Mouse (Mus musculus): ENCODE measurements around the gene Col27a1.

Gene Col27a1

DNA sequence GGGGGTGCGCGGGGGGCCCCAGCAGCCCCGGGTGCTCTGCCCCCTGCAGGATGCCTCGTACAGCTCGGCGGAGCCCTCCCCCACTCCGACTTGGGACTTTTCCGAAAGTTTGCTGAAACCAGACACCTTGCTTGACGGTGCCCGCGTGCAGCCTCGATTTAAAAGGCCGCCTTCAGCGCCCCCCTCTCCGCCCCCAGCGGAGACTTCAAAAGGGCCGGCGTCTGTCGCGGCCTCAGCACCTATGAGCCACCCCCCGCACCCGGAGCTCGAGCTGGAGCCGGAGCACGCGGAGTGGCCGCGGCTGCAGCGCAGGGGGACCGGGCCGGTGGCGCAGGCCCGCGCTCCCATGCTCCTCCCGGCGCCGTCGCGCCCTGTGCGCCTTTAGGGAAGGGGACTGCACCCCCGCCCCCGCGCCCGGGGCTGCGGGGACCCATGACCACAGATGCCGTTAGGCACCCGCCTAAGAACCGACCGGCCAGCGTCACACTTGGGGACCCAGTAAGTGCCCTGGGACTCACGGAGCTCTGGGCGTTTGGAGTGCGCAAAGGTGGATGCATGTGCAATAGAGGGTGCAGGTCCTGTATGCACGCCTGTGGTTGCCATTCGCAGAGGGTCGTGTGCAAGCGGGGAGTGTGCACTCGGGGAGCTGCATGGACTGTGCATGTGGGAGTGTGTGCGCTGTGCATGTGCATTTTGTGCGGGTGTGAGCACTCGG lies at the start of gene Col27a1:
TSS of gene Col27a1 (plus strand) at position 98 of the 715 bp plus-strand sequence.
- DNase-seq, result no peak

DNA sequence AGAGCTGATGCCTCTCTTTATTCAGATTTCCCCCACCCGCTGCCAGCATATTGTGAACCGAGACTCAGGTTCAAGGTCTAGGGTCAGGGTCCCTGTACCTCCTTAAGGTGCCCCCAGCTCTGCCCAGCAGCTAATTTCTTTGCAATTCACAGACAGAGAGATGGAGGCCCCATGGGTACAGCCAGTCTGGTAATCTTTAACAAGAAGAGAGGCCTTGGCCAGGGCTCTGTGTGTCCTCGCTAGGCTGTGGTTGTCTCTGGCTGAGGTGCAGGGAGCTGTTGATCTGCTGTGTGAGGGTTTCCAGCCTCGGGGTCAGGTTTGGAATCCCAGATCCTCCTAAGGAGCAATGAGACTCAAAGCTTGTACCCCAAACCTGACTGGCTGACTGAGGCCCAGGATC lies 48.2 kb upstream of the Col27a1 start:
- no peak for DNase-seq

DNA sequence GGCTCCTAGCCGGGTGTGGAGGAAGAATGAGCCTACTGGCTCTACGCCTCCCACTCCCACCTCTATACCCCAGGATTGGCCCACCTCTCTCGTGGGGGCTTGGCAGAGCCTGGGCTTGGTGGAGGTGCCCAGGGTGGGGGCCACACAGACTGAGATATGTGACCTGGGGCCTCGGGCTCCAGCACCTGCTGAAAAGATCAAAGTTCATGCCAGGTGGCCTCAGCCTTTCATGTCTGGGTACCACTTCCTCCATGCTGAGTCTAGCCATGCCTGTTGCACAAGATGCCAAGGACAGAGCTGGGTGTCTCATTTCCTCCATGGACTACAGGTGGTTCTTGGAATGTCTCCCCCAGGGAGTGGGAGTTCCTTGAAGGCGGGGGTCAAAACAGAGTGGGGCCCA lies 47.5 kb upstream of the Col27a1 start:
- DNase-seq, result no peak

DNA sequence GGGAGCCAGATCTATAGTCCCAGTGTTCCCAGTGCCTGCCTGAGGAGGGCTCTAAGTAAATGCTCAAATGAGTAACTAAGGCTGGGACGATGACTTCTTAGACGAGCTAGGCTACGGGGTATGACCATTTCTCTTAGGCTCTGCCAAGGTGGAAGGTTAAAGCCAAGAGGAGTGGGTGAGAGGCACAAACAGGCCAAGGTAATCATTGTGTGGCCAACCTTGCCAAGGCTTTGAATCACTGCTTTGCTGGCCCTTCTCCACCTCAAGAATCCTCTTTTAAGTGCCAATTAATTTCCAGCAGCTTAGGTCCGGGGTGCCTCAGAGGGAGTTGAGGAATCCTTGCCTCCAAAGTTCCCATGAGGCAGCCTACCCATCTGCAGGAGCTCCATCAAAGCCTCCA lies 43.7 kb upstream of the Col27a1 start:
- no peak for DNase-seq

DNA sequence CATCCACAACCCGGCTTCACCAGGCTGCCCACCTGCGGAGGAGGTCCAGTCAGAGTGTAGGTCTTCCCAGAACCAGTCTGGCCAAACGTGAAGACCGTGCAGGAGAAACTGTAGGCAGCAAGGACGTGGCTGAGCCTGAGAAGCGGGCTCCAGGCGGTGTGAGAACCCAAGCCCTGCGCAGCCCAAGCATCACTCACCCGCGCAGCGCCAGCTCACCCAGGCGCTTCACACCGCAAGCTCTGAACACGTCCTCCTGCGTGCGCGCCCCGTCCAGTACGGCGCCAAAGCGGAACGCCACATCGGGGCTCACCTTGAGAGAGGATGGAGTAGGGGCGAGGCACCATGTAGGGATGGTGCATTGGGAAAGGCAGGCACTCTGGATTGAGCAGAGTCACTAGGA lies 42.7 kb upstream of the Col27a1 start:
- no peak for DNase-seq

DNA sequence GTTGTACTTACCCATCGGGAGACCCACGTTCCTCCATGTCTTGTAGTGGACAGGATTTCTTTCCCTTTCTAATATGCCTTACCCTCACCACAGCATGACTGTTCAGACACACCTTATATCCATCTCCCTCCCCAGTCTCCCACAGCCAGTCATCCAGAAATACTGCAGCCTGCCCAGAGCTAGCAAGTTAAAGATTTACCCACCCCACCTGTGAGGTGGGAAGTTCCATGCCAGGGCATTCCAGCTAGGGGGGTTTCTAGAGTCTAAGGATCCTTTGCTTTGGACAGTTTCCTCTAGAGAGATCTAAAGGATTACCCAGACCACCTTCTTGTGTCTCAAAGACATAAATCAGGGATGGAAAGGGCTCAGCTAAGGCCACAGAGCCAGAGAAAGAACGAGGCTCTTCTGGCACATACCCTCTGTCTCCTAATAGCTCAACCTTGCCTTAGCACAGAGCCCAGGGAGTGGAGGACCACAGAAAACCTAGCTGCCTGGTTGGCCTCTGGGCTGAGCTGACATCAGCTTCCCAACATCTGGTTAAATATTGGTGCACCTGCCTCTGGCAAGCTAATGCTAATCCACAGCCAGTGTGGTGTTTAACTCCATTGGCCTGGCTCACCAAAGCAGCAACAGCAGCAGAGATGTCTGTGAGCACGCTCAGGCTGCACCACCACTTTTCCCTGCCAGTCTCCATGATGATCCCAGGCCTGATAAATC lies 41.7 kb upstream of the Col27a1 start, which contains the start of gene Kif12:
TSS of gene Kif12 (minus strand) at position 163 of the 717 bp plus-strand sequence.
- no peak for DNase-seq

DNA sequence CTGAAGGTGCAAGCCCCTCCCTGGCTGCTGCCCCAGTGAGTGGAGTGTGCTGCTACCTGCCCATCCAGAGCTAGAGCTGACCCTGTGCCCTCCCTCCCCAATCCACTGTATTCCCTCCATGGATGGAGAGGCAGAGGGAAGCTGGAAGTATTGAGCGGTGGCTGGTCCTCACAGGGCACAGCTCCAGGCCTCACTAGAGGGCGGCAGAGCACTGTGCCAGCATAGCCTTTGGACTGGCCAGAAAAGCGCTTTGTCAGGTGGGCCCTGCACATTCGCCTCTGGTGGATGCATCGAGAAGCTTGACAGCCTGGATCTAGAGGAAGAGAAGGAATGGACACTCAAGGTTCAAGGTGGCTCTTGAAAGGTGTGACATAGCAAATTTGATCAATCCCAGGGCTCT lies 32.2 kb upstream of the Col27a1 start:
- peak; percentile 21 to 45 for DNase-seq

DNA sequence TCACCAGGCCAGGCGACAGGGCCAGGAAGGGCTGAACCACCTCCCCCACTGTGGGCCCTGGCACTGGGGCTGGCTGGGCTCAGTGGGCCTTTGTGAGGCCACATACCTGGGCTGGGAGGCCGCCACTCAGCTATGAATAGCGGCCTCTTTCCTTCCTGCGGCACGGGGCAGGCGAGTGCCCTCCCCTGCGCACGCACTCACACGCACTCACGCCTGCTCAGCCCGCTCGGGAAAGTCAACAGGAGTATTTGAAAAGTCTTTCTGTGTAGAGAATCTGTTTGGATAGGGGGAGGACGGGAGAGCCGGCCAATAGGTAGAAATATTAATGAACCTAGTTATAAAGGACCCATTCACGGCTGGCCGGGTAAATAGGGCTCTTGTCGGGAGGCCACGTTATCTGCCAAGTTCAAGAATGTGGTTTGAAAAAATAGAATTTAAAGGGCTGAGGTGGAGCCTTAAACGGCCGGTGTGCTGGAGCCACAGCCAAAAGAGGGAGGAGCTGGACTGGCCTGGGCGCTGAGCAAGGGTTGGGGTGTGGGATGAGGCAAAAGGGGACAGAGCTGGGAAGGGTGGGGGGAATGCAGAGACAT lies 27.4 kb upstream of the Col27a1 start:
- peak; percentile 66 to 80 for DNase-seq

DNA sequence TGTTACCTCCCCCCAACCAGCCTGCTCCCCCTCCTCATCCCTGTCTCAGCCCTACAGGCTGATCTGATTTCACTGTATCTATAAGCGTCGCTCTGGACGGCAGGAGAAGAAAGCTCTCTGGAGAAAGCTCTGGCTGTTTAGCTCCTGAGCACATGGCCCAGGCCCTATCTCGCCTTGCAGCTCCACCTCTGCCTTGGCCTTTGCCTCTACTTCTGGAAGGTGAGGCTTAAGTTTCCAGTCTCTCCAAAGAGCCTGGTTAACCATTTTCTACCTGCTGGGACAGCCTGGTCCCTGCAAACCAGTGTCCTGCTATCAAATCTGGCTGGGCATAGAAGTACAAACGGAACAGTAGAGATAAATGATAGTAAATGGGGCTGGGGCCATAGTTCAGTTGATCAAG lies 22.2 kb upstream of the Col27a1 start:
- DNase-seq, result no peak

DNA sequence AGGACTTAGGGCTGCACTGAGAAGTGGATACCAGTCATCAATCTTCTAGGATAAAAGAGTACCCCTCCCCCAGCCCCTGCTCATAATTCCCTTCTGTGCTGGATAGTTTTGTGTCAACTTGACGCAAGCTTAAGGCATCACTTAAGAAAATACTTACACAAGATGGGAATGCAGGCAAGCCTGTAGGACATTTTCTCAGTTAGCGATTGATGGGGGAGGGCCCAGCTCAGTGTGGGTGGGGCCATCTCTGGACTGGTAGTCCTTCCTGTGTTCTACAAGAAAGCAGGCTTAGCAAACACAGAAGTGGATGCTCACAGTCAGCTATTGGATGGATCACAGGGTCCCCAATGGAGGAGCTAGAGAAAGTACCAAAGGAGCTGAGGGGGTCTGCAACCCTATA lies 19.4 kb upstream of the Col27a1 start:
- no peak for DNase-seq

DNA sequence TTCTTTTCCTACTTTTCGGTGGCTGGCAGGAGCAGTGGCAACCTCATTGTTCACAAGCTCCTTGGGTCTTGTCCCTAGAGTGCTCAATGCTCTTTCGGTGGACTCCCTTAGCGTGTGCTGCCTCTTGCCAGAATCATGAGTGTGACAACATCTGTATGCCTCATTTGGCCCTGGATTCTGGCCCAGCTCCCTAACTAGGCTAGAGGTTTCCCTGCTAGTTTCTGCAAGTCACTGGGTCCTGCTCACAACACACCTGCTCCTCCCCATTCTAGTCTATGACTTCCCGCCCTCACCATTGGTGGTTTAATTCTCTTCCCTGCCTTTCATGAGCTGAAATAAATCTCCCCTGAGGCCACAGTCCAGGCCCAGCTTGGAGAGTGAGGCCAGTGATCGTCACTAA lies 14.4 kb upstream of the Col27a1 start:
- no peak for DNase-seq

DNA sequence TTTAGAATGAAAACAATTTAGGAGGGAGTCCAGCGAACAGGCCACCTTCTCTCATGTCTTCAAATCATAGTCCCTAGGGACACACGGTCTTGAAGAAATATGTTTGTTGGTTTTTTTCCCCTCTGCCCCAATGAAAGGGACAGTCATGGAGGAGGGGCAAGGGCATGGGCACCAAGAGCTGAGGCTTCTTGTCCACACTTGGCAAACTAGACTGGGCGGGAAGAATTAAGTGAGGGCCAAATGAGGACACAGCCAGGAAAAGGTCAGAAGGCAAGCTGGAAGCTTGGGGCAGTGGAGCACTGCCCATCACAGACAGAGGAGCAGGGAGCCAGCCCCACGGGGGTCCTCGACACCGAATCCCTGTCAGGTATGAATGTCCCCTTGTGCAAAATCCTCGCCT lies 9.9 kb upstream of the Col27a1 start:
- no peak for DNase-seq

DNA sequence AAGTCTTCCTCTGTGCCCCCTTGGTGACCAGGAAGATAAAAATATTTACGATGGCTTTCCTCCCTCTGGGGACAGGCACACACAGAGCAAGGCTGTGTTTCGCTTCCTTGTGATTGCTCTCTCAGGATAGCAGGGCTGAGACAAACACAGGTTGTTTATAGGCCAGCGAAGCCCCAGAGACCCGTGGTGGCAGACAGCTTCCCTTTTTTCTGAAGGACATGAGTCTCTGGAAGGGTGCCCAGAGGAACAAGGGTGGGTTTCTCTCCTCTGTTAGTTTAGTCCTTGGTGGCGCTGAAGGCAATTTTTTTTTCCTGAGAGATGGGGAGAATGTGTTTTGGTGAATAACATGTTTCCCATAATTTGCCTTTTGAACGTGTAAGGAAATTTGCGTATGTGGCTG lies 8.2 kb upstream of the Col27a1 start:
- no peak for DNase-seq

DNA sequence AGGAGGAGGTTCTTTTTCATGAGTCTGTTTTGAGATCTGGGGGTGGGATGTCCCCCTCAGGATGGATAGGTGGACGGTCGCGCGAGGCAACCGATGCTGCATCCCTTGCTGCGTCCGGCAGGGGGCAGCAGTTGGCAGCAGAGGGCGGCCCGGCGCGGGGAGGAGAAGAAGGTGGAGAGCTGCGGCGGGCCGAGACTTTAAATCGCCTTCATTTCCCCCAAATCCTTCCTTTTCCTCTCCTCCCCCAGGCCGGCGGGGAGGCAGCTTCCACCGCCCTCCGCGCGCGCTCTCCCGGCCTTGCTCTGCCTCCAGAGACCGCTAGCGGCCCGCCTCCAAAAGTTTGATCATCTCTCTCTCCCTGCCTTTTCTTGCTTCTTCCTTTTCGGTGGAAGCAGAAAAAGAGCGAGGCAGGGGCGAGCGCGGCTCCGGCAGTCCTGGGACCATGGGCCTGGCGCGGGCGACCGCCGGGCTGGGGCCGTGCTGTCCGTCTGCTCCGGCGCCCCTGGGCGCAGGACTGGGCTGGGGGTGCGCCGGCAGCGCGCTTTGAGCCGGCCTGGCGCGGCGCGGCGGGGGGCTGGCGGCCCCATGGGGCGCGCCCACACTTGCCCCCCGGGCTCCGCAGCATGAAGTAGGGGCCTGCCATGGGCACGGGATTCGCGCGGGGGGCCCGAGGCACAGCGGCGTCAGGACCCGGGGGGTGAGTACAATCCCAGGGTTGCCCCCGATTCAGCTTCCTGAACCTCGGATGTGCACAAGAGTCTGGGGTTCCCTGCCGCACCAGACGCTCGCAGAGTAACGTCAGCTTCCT lies 1.6 kb downstream of the Col27a1 start:
- DNase-seq, result peak; percentile 61 to 65

DNA sequence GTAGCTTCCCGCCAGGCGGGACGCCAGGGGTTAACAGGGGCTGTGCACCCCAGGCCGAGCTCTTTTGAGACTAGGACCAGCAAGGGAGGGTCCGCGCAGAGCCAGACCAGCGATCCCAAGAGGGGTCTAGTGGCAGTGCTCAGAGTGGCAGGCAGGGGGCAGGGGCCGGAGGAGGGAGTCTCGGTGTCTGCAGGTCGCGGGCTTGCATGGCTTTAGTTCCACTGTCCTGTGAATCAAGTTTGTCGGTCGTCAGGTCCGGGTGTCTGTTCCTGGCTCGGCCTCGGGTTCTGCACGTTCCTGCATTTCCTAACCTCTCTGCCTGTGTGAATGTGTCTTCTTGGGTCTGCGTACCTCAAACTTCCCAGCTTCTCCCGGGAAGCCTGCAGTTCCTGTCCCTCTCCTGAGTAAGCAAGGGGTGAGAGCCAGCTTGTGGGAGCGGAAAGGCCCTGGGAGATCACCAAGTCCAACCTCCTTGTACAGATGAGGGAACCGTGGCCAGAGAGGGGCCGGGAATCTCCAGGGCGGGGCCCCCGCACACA lies 2.3 kb downstream of the Col27a1 start:
- DNase-seq, result peak; percentile 24 to 26

DNA sequence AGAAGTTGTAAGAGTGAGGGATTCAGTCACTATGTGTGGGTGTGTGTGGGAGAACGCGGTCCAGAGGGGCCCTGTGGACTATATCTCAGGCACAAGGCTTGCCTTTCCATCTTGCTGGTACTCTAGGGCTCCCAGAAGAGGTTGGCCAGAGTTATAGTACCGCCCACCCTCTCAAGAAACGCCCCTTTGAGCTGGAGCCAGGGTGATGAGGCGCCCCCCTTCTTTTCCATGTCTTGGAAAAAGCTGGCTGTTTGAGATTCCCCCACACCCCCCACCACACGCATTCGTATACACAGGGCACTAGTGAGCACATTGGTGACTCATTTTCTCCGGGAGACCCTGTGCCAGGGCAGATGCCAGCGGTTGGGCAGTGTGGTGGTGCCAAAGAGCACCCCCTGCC lies 2.8 kb downstream of the Col27a1 start:
- no peak for DNase-seq

DNA sequence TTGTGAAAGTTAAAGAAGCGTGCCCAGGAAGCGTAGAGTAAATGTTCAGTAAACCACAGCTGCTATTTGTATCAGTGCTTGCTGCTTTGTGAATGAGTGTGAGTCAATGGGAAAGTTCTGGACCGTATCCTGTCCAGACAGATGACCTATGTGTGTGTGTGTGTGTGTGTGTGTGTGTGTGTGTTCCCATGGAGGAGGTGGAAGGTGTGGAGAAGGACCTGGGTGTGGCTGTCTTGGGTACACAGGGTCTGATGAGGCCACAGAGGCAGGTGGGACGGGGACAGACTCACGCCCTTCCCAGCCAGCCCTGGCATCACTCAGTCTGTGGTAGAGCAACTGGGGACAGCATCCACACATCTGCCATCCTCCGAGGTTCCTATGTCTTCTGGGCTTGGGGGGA lies 3.7 kb downstream of the Col27a1 start:
- DNase-seq, result no peak

DNA sequence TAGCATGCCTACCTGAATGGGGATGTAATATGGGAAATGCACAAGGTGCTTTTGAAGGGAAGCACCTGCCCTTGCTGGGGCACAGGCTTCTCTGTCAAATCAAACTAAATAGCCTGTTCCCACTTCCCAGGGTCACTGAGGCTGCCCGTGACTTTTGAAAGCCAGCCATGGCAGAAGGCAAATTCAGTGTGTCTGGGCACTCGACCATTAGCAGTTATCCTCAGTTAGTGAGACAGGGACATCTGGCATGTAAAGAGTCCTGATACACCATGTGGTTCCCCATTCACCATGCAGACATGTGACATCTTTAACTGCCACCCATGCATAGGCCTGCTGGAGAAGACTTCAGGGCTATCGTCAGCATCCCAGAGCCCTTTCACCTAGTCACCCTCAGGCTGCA lies 5.3 kb downstream of the Col27a1 start:
- no peak for DNase-seq

DNA sequence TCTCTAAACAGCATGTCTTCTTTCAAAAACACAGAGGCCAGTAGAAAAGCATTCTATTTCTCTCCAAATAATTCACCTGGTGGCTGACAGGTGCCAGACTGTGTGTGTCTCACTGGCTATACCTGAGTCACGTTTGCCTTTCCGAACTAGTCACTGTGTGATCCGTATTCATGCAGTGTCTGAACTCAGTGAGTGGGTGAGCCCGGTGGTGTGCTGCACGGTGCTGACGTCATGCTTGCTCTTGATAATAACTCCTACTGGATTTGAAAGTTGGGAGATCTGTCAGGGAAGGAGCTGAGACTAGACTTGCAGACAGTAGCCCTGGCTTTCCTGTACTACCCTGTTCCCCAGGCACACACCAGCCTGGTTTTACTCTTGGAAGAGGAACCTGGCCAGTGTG lies 5.8 kb downstream of the Col27a1 start:
- no peak for DNase-seq

DNA sequence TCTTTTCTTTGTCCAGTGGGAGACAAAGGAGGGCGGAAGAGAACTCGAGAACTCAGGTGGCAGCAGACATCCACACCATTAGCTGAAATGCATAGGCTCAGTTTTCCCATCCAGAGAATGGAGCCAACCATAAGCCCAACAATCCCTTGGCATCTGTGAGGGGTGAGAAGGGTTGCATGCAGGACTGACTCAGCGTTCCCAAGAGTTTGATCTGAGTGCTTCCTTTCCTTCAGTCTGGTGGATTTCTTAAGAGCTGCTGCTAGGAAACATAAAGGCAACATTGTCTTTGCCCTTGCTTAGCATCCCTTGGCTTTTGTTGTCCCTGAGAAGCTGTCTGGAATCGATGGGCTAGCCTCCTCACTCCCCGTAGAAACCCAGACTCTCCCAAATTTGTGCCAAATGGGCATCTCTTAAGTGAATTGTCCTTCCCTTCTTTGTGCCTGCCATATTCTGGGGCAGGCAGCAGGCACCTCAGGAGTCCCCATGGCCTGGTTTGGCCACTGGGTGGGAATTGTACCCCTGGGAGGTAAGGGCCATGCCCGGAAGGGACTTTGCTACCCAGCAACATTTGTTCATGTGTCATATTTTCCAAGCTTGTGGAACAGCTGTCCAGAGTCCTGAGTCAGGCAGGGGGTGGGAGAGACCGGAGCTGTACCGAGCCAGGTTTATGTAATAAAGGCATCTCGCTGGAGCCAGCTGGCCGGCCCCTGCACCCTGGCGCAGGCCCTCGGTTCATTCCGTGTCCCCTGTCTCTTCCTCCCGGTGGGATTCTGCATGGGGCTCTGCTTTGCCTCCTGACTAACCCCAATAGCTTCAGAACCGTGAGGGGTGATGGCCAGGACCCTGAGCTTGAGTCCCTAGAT lies 7.5 kb downstream of the Col27a1 start:
- DNase-seq, result peak; percentile 30 to 44

DNA sequence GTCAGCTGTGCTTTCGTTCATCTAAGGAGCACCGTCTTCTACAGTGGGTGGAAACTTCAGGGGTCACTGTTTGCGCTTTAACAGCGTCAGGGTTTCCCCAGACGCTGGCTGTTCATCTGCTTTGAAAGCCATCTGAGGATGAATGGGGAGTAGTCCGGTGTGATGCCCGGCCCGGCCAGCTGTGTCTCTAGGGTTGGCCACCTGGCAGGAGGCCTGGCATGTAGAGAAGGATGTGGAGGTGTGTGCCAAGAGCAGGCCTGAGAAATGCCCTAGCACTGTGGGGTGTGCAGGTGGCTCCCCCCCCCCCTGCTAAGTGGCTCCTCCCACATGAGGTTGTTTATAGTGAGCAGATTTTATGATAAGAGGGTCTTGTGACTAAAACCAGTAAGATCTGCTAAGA lies 8.4 kb downstream of the Col27a1 start:
- no peak for DNase-seq

DNA sequence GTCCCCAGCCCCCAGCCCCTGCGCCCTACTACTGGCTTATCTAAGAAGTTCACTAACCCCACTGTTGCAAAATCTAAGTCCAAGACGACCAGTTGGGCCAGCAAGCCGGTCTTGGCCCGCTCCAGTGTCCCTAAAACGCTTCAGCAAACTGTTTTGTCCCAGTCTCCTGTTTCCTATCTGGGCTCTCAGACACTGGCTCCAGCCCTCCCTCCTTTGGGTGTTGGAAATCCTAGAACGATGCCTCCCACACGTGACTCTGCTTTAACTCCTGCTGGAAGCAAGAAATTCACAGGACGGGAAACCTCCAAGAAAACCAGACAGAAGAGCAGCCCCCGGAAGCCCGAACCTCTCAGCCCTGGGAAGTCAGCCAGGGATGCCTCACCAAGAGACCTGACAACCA lies 11.6 kb downstream of the Col27a1 start:
- DNase-seq, result no peak

Data from lung, adult 18-20 months (tissue).